Mouse (Mus musculus) lung, embryonic 14.5 days (tissue): ENCODE measurements around the gene Calm4. TPM values are rescaled to one million over a fixed set of nuclear protein-coding genes. Genes with fewer than 3 reads are reported as not detected.
"Not testable (repeated sequence)": the region's sequence is repeated elsewhere in the genome, so short reads cannot be mapped to it uniquely, and the experiment has no call there.

Source experiments
- ATAC-seq: fragments of 200-750 bp; cut with Nextera tagmentation; 2 replicates; pipeline ENCODE4 v1.8.0; 2017; ENCODE audit warnings: mild to moderate bottlenecking, moderate TSS enrichment, moderate library complexity; ENCODE audit not compliant: insufficient read depth
- DNase-seq: peaks from one replicate; pipeline ENCODE4 v3.0.0-alpha.2; 2015
- H3K27ac ChIP-seq: fragments of 300-500 bp; sonication (generic); 2 replicates; pipeline ENCODE4 v1.5.1; 2014; ENCODE audit warnings: low read depth, mild to moderate bottlenecking, moderate library complexity
- H3K27me3 ChIP-seq: fragments of 300-500 bp; sonication (generic); 2 replicates; pipeline ENCODE4 v1.6.1; 2014; ENCODE audit warnings: low read length, control low read depth; ENCODE audit not compliant: insufficient read depth
- H3K36me3 ChIP-seq: fragments of 300-500 bp; sonication (generic); 2 replicates; pipeline ENCODE4 v1.6.1; 2014; ENCODE audit warnings: control low read depth; ENCODE audit not compliant: insufficient read depth
- H3K4me1 ChIP-seq: fragments of 300-500 bp; sonication (generic); 2 replicates; pipeline ENCODE4 v1.6.1; 2014; ENCODE audit warnings: antibody characterized with exemption, control low read depth; ENCODE audit not compliant: insufficient read depth
- H3K4me2 ChIP-seq: fragments of 300-500 bp; sonication (generic); 2 replicates; pipeline ENCODE4 v1.6.1; 2014; ENCODE audit warnings: mild to moderate bottlenecking
- H3K4me3 ChIP-seq: fragments of 300-500 bp; sonication (generic); 2 replicates; pipeline ENCODE4 v1.5.1; 2014; ENCODE audit warnings: low read depth, low read length
- H3K9ac ChIP-seq: fragments of 300-500 bp; sonication (generic); 2 replicates; pipeline ENCODE4 v1.6.1; 2014
- H3K9me3 ChIP-seq: fragments of 300-500 bp; sonication (generic); 2 replicates; pipeline ENCODE4 v1.6.1; 2016; ENCODE audit warnings: low read depth, low read length, control low read depth
- CTCF ChIP-seq: IDR thresholded peaks from 2 replicates; pipeline ENCODE4 v1.5.1; 2016; ENCODE audit warnings: antibody characterized with exemption, low read depth
- WGBS: fragments of 180-500 bp; shearing (Covaris S2); extraction: QIAGEN DNeasy Blood & Tissue Kit; methylation state at CpG from one replicate; pipeline ENCODE4 v1.1.7; 2014; 5-methylcytosine and 5-hydroxymethylcytosine counted together
- polyA plus RNA-seq: library from polyadenylated mRNA; unstranded; fragments of >200 nt; fragmentation: Nextera tagmentation; extraction: Ambion mirVana; gene quantifications from 2 replicates; pipeline ENCODE4 v1.2.1, GENCODE M21; 2014

The Calm4 gene
- polyA plus RNA-seq, 1 experiment from 2014 or later: not detected

DNA sequence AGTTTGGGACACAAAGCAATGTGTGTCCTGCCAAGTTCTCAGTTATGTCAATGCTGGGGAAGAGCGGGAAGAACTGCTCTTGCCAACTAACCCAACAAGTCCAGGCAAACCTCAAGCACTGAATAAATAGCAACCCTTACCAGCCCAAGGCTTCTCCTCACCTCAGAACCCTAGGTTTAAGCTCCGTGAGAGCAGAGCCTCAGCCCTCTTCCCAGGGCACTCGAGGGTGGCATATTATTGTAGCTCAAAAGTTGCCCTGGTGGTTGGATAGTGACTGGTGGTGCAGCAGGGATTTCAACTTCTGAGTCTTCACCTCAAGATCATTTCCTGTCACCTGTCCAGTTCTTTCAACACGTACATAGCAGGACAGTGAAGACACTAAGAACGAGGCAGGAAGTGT lies 6.0 kb upstream of the Calm4 start:
- no peaks in the 10 kb centered on the region for H3K4me1 ChIP-seq
- H3K4me2 ChIP-seq: no peak overlapping the region
- H3K27me3 ChIP-seq: no peaks in the 10 kb centered on the region
- no peaks in the 10 kb centered on the region for H3K36me3 ChIP-seq
- DNase-seq (peak; percentile 5), ATAC-seq (peak; percentile 38; the same call in 1 of the 2 replicates)
- H3K9ac ChIP-seq: no peak overlapping the region
- no peak overlapping the region for H3K4me3 ChIP-seq
- H3K27ac ChIP-seq: peak overlapping the region; percentile 19; the same call in 1 of the 2 replicates
- TF ChIP-seq CTCF: no peak
- H3K9me3 ChIP-seq: no peaks in the 10 kb centered on the region
- WGBS: 55% methylated on average over 5 of the region's 5 CpGs

DNA sequence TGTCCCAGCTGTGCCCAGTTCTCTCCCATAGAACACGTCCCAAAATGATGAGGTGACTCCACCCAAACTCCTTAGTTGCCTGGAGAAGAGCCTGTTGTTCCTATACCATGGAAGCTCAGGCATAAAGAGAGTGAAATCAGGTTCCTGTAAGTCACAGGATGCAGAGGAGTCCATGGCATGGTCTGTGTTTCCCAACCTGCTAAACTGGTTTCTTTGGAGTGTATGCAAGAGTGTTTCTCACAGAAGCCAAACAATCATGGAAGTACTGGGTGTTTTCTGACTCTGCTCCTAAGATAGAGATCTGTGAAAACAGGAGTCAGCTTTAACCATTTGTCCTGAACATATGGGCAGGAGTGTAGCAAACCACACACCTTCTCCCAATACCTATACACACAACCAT lies 5.6 kb upstream of the Calm4 start:
- no peaks in the 10 kb centered on the region for H3K27me3 ChIP-seq
- H3K9me3 ChIP-seq: no peaks in the 10 kb centered on the region
- ATAC-seq (peak; percentile 74; the same call in 1 of the 2 replicates), DNase-seq (peak; percentile 66)
- WGBS: 11% methylated on average over 1 of the region's 1 CpGs
- no peaks in the 10 kb centered on the region for H3K36me3 ChIP-seq
- H3K4me2 ChIP-seq: no peak overlapping the region
- no peak overlapping the region for H3K4me3 ChIP-seq
- no peak overlapping the region for H3K9ac ChIP-seq
- TF ChIP-seq CTCF: no peak
- H3K27ac ChIP-seq: 0 out of 2 replicates have a peak overlapping the region, but pooled peaks have one; percentile 19
- H3K4me1 ChIP-seq: no peaks in the 10 kb centered on the region

DNA sequence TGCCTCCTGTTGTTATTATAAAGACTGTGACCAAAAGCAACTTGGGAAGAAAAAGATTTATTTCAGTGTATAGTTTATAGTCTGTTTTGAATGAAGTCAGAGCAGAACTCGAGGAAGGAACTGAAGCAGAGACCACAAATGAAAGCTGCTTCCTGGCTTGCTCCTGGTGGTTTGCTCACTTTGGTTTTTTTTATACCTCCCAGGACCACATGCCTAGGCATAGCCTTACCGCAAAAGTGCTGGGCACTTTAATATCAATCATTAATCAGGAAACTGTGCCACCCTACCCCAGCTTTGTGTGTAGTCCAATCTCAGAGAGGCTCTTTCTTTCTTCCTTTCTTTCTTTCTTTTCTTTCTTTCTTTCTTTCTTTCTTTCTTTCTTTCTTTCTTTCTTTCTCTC lies 5.1 kb upstream of the Calm4 start:
- H3K27me3 ChIP-seq: no peaks in the 10 kb centered on the region
- ATAC-seq: peak; percentile 49; the same call in 1 of the 2 replicates
- H3K9ac ChIP-seq: no peak overlapping the region
- no peaks in the 10 kb centered on the region for H3K4me1 ChIP-seq
- H3K27ac ChIP-seq: no peak overlapping the region
- 40% methylated on average over 2 of the region's 2 CpGs for WGBS
- no peak overlapping the region for H3K4me3 ChIP-seq
- no peak for TF ChIP-seq CTCF
- no peak overlapping the region for H3K4me2 ChIP-seq
- no peaks in the 10 kb centered on the region for H3K9me3 ChIP-seq
- no peaks in the 10 kb centered on the region for H3K36me3 ChIP-seq
- DNase-seq: peak; percentile 59

DNA sequence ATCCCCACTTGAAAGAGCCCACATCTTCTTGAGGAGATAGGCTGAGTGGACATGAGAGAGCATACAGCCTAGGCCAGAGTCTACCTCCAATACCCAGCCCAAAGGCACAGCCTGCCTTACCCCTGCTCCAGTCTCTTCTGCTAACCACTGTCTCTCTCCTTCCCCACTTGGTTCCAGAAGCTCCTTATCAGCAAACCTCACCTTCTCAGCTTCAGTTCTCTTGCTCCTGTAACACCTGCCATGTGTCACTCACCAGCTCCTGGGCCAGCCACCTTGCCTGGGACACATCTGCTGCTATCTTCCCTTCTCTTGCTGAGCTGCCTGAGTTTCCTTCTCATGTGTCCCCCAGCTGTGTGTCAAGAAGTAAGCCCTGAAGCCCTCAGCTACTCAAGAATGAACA lies 3.9 kb upstream of the Calm4 start:
- not testable (repeated sequence) for H3K4me3 ChIP-seq, ATAC-seq, H3K27ac ChIP-seq, H3K9ac ChIP-seq, H3K9me3 ChIP-seq, H3K36me3 ChIP-seq, H3K4me1 ChIP-seq, DNase-seq, H3K4me2 ChIP-seq, H3K27me3 ChIP-seq

DNA sequence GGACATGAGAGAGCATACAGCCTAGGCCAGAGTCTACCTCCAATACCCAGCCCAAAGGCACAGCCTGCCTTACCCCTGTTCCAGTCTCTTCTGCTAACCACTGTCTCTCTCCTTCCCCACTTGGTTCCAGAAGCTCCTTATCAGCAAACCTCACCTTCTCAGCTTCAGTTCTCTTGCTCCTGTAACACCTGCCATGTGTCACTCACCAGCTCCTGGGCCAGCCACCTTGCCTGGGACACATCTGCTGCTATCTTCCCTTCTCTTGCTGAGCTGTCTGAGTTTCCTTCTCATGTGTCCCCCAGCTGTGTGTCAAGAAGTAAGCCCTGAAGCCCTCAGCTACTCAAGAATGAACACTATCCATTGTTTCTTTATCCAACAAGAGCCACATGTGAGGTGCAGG lies 3.1 kb downstream of the Calm4 start:
- H3K9ac ChIP-seq, H3K4me3 ChIP-seq, ATAC-seq, H3K27me3 ChIP-seq, H3K9me3 ChIP-seq, DNase-seq, H3K4me1 ChIP-seq, H3K4me2 ChIP-seq, H3K27ac ChIP-seq, H3K36me3 ChIP-seq: not testable (repeated sequence)

DNA sequence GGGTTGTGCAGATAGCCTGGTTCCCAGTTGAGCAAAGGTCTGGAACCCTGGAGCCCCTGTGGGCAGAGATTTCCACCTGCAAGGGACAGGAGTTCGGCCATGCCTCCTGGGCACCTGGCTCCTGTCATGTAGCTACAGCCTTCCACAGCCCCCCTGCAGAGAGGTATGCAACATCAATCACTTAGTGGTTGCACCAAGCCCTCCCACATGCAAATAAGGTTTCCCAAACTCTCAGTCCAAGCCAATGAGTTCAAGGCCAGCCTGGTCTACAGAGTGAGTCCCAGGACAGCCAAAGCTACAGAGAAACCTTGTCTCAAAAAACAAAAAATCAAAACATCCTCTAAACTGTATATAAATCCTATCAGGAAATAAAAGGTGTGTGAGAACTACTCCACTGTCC lies 12.8 kb downstream of the Calm4 start:
- H3K36me3 ChIP-seq: no peaks in the 10 kb centered on the region
- H3K27ac ChIP-seq: no peak overlapping the region
- DNase-seq: no peak
- H3K4me2 ChIP-seq: no peak overlapping the region
- H3K4me1 ChIP-seq: no peaks in the 10 kb centered on the region
- no peak overlapping the region for H3K9ac ChIP-seq
- 70% methylated on average over 1 of the region's 1 CpGs for WGBS
- no peaks in the 10 kb centered on the region for H3K9me3 ChIP-seq
- H3K27me3 ChIP-seq: no peaks in the 10 kb centered on the region
- TF ChIP-seq CTCF: no peak
- ATAC-seq: no peak
- H3K4me3 ChIP-seq: no peak overlapping the region

DNA sequence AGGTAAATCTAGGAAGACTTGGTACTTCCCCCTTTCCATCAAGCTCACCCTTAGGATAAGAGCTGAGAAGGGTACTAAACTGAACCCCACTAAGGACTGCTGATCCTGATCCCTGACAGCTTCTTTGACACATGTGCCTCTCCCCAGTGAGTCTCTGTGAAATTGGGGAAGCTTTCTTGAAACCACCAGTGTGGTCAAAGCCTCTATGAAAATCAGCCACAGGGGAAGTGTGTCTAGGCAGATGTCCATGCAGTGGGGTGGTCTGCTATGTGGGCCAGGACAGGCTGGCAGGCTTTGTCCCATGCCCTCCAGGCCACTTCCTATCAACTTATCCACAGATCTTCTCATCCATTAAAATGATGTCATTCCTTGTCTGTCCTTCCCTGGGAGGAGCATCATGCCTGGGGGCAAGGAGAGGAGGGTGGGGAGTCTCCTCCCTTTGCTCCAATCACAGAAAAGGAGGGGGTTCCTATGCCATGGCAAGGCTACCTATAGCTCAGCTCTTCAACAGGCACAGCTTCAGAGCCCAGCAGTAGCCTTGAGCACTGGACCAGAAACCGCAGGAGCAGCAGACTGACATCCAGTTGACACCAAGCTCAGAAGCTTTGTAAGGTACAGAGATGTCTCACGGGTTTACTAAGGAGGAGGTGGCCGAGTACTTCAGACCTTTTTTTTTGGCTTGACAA lies 16.2 kb downstream of the Calm4 start, which contains the start of gene Calm5:
Calm5 (plus strand) TSS at position 526 of the 686 bp plus-strand sequence.
- not testable (repeated sequence) for H3K4me2 ChIP-seq, H3K27ac ChIP-seq, ATAC-seq, H3K9me3 ChIP-seq, H3K27me3 ChIP-seq, H3K36me3 ChIP-seq, H3K9ac ChIP-seq, H3K4me3 ChIP-seq, H3K4me1 ChIP-seq, DNase-seq
- 76% methylated on average over 3 of the region's 3 CpGs for WGBS

DNA sequence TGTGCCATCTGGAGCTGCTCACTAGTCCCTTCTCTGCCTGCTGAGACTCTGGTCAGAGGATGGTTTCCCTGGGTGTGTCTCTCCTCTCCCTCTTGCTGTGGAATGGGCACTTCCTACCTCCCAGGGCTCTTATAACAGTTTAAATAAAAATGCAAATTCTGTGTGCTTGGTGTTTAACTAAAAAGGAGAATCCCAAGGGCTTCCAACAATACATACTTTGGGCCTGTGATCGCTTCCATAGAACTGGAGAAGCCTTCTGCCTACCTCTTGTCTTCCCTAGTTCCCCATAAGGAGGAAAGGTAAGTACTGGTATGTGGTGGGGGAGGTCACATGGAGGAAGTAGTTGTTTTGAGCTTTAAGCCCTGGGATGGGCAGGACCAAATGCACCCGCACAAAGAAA lies 17.3 kb downstream of the Calm4 start:
- Histone ChIP-seq H3K36me3 (no peaks in the 10 kb centered on the region), H3K27ac (no peak overlapping the region), H3K4me3 (no peak overlapping the region), H3K9ac (no peak overlapping the region), H3K27me3 (no peaks in the 10 kb centered on the region), H3K9me3 (no peaks in the 10 kb centered on the region), H3K4me2 (no peak overlapping the region), H3K4me1 (no peaks in the 10 kb centered on the region)
- WGBS: 86% methylated on average over 2 of the region's 2 CpGs
- no peak for DNase-seq
- TF ChIP-seq CTCF: no peak
- no peak for ATAC-seq
